Mouse (Mus musculus): ENCODE results near the gene Tmem95. TPM values are rescaled to one million over a fixed set of nuclear protein-coding genes. Genes with fewer than 3 reads are reported as not detected.

The Tmem95 gene
- not detected in 2 replicates for polyA plus RNA-seq (2015; fragmentation: Nextera tagmentation; extraction: Ambion mirVana)

DNA sequence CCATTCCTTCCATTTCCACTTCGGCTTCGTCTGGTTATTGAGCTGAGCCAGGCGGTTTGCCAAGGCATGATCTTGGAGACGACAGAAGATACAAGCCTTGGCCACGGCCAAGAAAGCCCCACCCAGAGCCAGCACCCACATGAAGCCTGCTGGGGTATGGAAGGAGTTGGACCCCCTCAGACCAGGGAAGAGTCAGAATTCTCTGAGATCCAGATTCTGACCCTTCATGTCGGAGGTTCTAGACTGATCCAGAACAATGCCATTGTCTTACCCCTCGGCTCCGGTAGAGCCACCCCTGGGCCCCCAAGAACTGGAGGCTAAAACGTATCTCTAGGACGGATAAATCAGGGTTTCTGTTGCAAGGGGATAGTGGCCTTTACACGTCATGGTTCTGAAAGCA, at the start of gene Tmem95:
Gene Tmem95, minus strand, starts transcription at position 141 of the 400 bp plus-strand sequence.
- peaks cover 20% of the 10 kb centered on the region for H3K4me1 ChIP-seq (ENCODE audit: control insufficient read depth, insufficient read depth, low read length)
- H3K4me3 ChIP-seq (ENCODE audit: low read length), result peak within 1 kb of the TSS; percentile 16; the same call in 1 of the 2 replicates
- no peaks in the 10 kb centered on the region for H3K36me3 ChIP-seq (ENCODE audit: control insufficient read depth, insufficient read depth)
- WGBS, result 82% methylated on average over 11 of the region's 11 CpGs
- ATAC-seq (replicated peaks; ENCODE audit: extremely low read depth, insufficient read depth, low FRiP score), result no peak
- peak within 1 kb of the TSS; percentile 45; the same call in 1 of the 2 replicates for H3K9ac ChIP-seq (ENCODE audit: low read length)
- H3K9me3 ChIP-seq (replicated peaks; ENCODE audit: control insufficient read depth, low read length), result no peaks in the 10 kb centered on the region
- peak within 1 kb of the TSS; percentile 49 for H3K4me2 ChIP-seq (ENCODE audit: low read depth, low read length)
- H3K27me3 ChIP-seq (ENCODE audit: control insufficient read depth, insufficient read depth, low read length), result no peaks in the 10 kb centered on the region
- no peak within 1 kb of the TSS for H3K27ac ChIP-seq (ENCODE audit: low read length)

DNA sequence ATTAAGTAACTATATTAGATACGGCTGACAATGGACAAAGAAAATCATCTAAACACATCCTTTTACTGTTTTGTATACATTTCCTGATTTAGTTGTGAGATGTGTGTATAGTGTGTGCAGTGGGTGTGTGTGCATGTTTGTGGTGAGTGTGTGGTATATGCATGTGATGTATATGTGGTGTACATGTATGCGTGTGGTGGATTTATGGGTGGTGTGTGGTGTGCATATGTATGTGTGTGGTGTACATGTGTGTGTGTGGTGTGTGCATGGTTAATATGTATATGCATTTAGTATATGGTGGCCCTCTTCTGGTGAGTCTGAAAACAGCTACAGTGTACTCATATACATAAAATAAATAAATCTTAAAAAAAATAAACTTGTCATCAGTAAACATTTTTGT, 49.7 kb upstream of the Tmem95 start:
- no peak for ATAC-seq (replicated peaks; ENCODE audit: extremely low read depth, insufficient read depth, low FRiP score)
- H3K36me3 ChIP-seq (ENCODE audit: control insufficient read depth, insufficient read depth), result no peaks in the 10 kb centered on the region
- no peak overlapping the region for H3K4me3 ChIP-seq (ENCODE audit: low read length)
- H3K27ac ChIP-seq (ENCODE audit: low read length), result no peak overlapping the region
- H3K27me3 ChIP-seq (ENCODE audit: control insufficient read depth, insufficient read depth, low read length), result no peaks in the 10 kb centered on the region
- no peaks in the 10 kb centered on the region; the same call in 1 of the 2 replicates for H3K4me1 ChIP-seq (ENCODE audit: control insufficient read depth, insufficient read depth, low read length)
- H3K9me3 ChIP-seq (replicated peaks; ENCODE audit: control insufficient read depth, low read length), result no peaks in the 10 kb centered on the region
- no peak overlapping the region for H3K4me2 ChIP-seq (ENCODE audit: low read depth, low read length)
- H3K9ac ChIP-seq (ENCODE audit: low read length), result no peak overlapping the region
- WGBS, result 90% methylated on average over 2 of the region's 2 CpGs

DNA sequence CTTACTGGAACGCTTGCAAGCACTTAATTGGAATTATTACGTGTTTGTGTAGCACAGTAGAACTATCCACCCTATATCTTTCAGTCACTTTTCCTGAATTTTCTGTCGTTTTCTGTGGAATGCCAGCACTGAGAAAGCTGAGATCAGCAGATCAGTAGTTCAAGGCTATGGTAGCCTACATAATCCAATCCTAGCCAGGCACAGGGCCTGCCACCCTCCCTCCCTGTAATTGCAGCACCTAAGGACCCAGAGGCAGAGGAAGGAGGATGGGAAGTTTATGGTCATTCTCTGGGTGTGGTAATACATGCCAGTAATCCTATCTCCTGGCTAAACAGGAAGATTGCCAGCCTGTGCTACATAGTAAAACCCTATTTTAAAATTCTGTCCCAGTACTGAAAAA, 45.0 kb upstream of the Tmem95 start:
- Histone ChIP-seq H3K27ac (ENCODE audit: low read length) (peak overlapping the region; percentile 48; the same call in 1 of the 2 replicates), H3K4me2 (ENCODE audit: low read depth, low read length) (peak overlapping the region; percentile 88; the same call in 1 of the 2 replicates), H3K9ac (ENCODE audit: low read length) (0 out of 2 replicates have a peak overlapping the region, but pooled peaks have one; percentile 2), H3K4me1 (ENCODE audit: control insufficient read depth, insufficient read depth, low read length) (peaks cover 18% of the 10 kb centered on the region), H3K36me3 (ENCODE audit: control insufficient read depth, insufficient read depth) (peaks cover 11% of the 10 kb centered on the region), H3K4me3 (ENCODE audit: low read length) (no peak overlapping the region), H3K27me3 (ENCODE audit: control insufficient read depth, insufficient read depth, low read length) (no peaks in the 10 kb centered on the region), H3K9me3 (replicated peaks; ENCODE audit: control insufficient read depth, low read length) (no peaks in the 10 kb centered on the region)
- ATAC-seq (replicated peaks; ENCODE audit: extremely low read depth, insufficient read depth, low FRiP score), result no peak
- 69% methylated on average over 3 of the region's 3 CpGs for WGBS

DNA sequence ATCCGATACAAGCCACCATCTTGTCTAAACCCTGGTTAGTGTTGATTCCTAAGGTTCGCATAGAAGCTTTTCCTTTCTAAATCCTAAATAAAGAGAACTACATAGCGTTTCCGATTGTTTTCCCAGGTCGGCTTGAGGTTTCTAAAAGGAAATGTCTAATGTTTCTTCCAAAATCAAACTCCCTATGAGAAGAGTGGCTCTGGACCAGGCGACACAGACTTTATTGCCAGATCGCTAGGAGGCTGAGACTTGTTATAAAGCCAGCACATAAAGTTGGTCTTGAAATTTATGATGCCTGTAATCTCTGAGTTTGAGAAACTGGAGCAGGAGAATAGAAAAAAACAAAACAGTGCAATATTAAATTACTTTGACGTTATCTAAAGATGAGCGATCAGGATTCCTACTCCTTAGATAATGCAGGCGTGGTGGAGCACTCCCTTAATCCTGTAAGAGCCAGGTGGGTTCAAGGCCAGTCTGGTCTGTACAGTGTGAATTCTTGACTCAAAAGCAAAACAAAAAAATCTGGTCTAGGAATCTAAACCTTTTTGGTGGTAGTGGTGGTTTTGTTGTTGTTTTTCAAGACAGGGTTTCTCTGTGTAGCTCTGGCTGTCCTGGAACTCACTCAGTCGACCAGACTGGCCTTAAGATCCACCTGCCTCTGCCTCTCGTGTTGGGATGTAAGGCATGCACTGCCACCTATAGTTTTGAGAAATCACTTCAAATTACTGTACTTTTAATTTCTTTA, 44.4 kb upstream of the Tmem95 start:
- Histone ChIP-seq H3K36me3 (ENCODE audit: control insufficient read depth, insufficient read depth) (peaks cover 18% of the 10 kb centered on the region), H3K9me3 (replicated peaks; ENCODE audit: control insufficient read depth, low read length) (no peaks in the 10 kb centered on the region), H3K4me2 (ENCODE audit: low read depth, low read length) (peak overlapping the region; percentile 88), H3K27ac (ENCODE audit: low read length) (peak overlapping the region; percentile 100), H3K9ac (ENCODE audit: low read length) (peak overlapping the region; percentile 86), H3K27me3 (ENCODE audit: control insufficient read depth, insufficient read depth, low read length) (no peaks in the 10 kb centered on the region), H3K4me1 (ENCODE audit: control insufficient read depth, insufficient read depth, low read length) (peaks cover 18% of the 10 kb centered on the region), H3K4me3 (ENCODE audit: low read length) (peak overlapping the region; percentile 74)
- 4% methylated on average over 12 of the region's 12 CpGs for WGBS
- ATAC-seq (replicated peaks; ENCODE audit: extremely low read depth, insufficient read depth, low FRiP score), result no peak

DNA sequence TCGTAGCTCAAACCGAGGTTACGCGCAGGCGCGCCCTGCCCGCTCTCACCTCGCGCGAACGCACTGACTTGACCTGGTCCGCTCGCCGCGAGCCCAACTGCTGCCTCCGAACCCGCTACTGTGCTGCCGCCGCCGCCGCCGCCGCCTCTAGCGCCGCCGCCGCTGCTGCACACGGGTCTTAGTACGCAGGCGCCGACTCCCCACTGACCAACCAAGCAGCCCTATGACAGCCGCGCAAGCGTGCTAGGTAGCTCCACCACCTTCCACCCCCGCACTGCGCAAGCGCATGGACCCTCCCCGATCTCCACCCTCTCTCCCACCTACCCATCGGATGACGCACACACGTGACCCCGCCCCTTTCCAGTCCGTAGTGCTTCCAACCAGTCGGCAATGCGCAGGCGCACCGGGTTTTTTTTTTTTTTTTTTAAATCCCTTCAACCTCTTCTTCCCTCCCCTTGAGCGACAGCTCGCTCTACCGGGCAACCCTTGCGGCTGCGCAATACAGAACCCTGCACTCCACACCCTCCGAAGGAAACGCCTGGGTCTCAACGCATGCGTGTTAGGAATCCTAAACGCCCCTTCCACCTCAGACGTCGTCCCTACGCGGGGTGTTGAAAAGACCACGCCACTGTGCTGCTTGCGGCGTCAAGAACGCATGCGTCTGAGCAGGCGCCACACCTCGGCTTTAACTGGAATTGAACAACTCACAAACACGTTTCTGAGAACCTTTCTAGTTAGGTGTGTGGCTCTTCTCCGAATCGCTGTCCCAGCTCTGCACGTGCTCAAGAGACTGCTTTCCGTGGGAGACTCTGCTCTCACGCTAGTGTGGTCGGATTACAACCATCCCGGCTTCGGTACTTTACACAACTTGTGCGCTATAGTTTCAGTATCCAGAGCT, 43.5 kb upstream of the Tmem95 start, which contains the start of gene Eif5a:
Gene Eif5a, minus strand, starts transcription at position 845 of the 898 bp plus-strand sequence.
- Histone ChIP-seq H3K9me3 (replicated peaks; ENCODE audit: control insufficient read depth, low read length) (no peaks in the 10 kb centered on the region), H3K4me3 (ENCODE audit: low read length) (peak within 1 kb of the TSS; percentile 91), H3K36me3 (ENCODE audit: control insufficient read depth, insufficient read depth) (peaks cover 22% of the 10 kb centered on the region), H3K9ac (ENCODE audit: low read length) (peak within 1 kb of the TSS; percentile 98), H3K27me3 (ENCODE audit: control insufficient read depth, insufficient read depth, low read length) (no peaks in the 10 kb centered on the region), H3K27ac (ENCODE audit: low read length) (peak within 1 kb of the TSS; percentile 100), H3K4me1 (ENCODE audit: control insufficient read depth, insufficient read depth, low read length) (peaks cover 18% of the 10 kb centered on the region), H3K4me2 (ENCODE audit: low read depth, low read length) (peak within 1 kb of the TSS; percentile 98)
- ATAC-seq (replicated peaks; ENCODE audit: extremely low read depth, insufficient read depth, low FRiP score), result peak; percentile 96
- under 1% methylated on average over 78 of the region's 78 CpGs for WGBS

GRCm38 (mm10) chr11:69920266-69921031, 42.6 kb upstream of the Tmem95 start:
- Histone ChIP-seq H3K36me3 (ENCODE audit: control insufficient read depth, insufficient read depth) (peaks cover 31% of the 10 kb centered on the region), H3K4me2 (ENCODE audit: low read depth, low read length) (peak overlapping the region; percentile 98), H3K27ac (ENCODE audit: low read length) (peak overlapping the region; percentile 97), H3K27me3 (ENCODE audit: control insufficient read depth, insufficient read depth, low read length) (no peaks in the 10 kb centered on the region), H3K9ac (ENCODE audit: low read length) (peak overlapping the region; percentile 98), H3K4me3 (ENCODE audit: low read length) (peak overlapping the region; percentile 91), H3K4me1 (ENCODE audit: control insufficient read depth, insufficient read depth, low read length) (peaks cover 27% of the 10 kb centered on the region), H3K9me3 (replicated peaks; ENCODE audit: control insufficient read depth, low read length) (no peaks in the 10 kb centered on the region)
- WGBS, result under 1% methylated on average over 62 of the region's 65 CpGs
- 0 out of 2 replicates have a peak, but pooled peaks have one; percentile 7 for ATAC-seq (replicated peaks; ENCODE audit: extremely low read depth, insufficient read depth, low FRiP score)

- H3K4me2 ChIP-seq (ENCODE audit: low read depth, low read length), result peak overlapping the region; percentile 98
- H3K36me3 ChIP-seq (ENCODE audit: control insufficient read depth, insufficient read depth), result peaks cover 32% of the 10 kb centered on the region
- peak overlapping the region; percentile 97 for H3K27ac ChIP-seq (ENCODE audit: low read length)
- H3K4me3 ChIP-seq (ENCODE audit: low read length), result peak overlapping the region; percentile 91
- peaks cover 34% of the 10 kb centered on the region for H3K4me1 ChIP-seq (ENCODE audit: control insufficient read depth, insufficient read depth, low read length)
- under 1% methylated on average over 17 of the region's 17 CpGs for WGBS
- H3K9me3 ChIP-seq (replicated peaks; ENCODE audit: control insufficient read depth, low read length), result no peaks in the 10 kb centered on the region
- ATAC-seq (replicated peaks; ENCODE audit: extremely low read depth, insufficient read depth, low FRiP score), result peak; percentile 11; the same call in 1 of the 2 replicates
- peak overlapping the region; percentile 98 for H3K9ac ChIP-seq (ENCODE audit: low read length)
- no peaks in the 10 kb centered on the region for H3K27me3 ChIP-seq (ENCODE audit: control insufficient read depth, insufficient read depth, low read length)
Observed at GRCm38 (mm10) chr11:69919661-69920265, 41.9 kb upstream of the Tmem95 start.

DNA sequence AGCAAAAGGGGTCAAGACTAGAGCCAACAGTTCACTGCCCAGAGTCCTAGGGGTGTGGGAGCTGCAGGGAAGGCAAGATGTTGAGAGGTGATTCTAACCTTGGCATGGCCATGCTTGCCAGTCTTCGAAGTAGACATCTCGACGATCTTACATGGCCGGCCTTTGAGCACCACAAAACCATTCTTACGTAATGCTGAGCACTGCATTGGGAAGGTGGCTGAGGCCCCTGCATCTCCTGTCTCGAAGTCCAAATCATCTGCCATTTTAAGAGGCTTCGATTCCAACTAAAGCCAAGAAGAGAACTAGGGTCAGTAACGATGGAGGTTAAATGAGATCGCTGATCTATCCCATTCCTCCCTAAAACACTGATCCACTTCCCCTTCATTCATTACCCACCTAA, 41.2 kb upstream of the Tmem95 start:
- 77% methylated on average over 9 of the region's 9 CpGs for WGBS
- ATAC-seq (replicated peaks; ENCODE audit: extremely low read depth, insufficient read depth, low FRiP score), result no peak
- Histone ChIP-seq H3K9ac (ENCODE audit: low read length) (peak overlapping the region; percentile 98), H3K4me2 (ENCODE audit: low read depth, low read length) (peak overlapping the region; percentile 98), H3K27ac (ENCODE audit: low read length) (peak overlapping the region; percentile 97), H3K9me3 (replicated peaks; ENCODE audit: control insufficient read depth, low read length) (no peaks in the 10 kb centered on the region), H3K4me3 (ENCODE audit: low read length) (peak overlapping the region; percentile 91), H3K36me3 (ENCODE audit: control insufficient read depth, insufficient read depth) (peaks cover 32% of the 10 kb centered on the region), H3K27me3 (ENCODE audit: control insufficient read depth, insufficient read depth, low read length) (no peaks in the 10 kb centered on the region), H3K4me1 (ENCODE audit: control insufficient read depth, insufficient read depth, low read length) (peaks cover 39% of the 10 kb centered on the region)
